Mouse (Mus musculus) ES-E14 (cell line): Measurements from ENCODE around the gene Tmem63c. TPM values are rescaled to one million over a fixed set of nuclear protein-coding genes. Genes with fewer than 3 reads are reported as not detected.

Experiments
- DNase-seq: peaks from one replicate; pipeline ENCODE4 v3.0.0-alpha.2; 2013; ENCODE audit warnings: low read depth, low spot score
- H3K27ac ChIP-seq: 2 replicates; pipeline ENCODE4 v1.5.1; 2012; ENCODE audit warnings: low read depth, mild to moderate bottlenecking, low read length, moderate library complexity, mixed read lengths; ENCODE audit not compliant: poor library complexity, insufficient read depth, severe bottlenecking
- H3K36me3 ChIP-seq: 2 replicates; pipeline ENCODE4 v1.6.1; 2012; ENCODE audit warnings: mild to moderate bottlenecking, low read length, moderate library complexity, mixed read lengths; ENCODE audit not compliant: control insufficient read depth, poor library complexity, insufficient read depth, severe bottlenecking
- H3K4me1 ChIP-seq, 2 experiments: fragments of 150-350 bp in 1 of 2; sonication (generic) in 1 of 2; 2 replicates each; pipeline ENCODE4 v1.6.1; 2012; ENCODE audit warnings: low read length in 2 of 2, mild to moderate bottlenecking in 1 of 2, mixed read lengths in 1 of 2; ENCODE audit not compliant: control insufficient read depth in 2 of 2, insufficient read depth in 2 of 2, poor library complexity in 1 of 2
- H3K4me3 ChIP-seq, 2 experiments: fragments of 150-350 bp in 1 of 2; sonication (generic) in 1 of 2; 2 replicates each; pipeline ENCODE4 v1.5.1; 2012; ENCODE audit warnings: low read length in 2 of 2, low read depth in 1 of 2, mild to moderate bottlenecking in 1 of 2, mixed read lengths in 1 of 2; ENCODE audit not compliant: insufficient read depth in 1 of 2, poor library complexity in 1 of 2, severe bottlenecking in 1 of 2
- H3K9ac ChIP-seq: 2 replicates; pipeline ENCODE4 v1.6.1; 2012; ENCODE audit warnings: low read depth, mild to moderate bottlenecking, low read length, mixed read lengths; ENCODE audit not compliant: poor library complexity, insufficient read depth, severe bottlenecking
- H3K9me3 ChIP-seq: fragments of 150-350 bp; sonication (generic); 2 replicates; pipeline ENCODE4 v1.6.1; 2012; ENCODE audit warnings: low read depth, mild to moderate bottlenecking, low read length; ENCODE audit not compliant: control insufficient read depth, insufficient read depth
- CHD2 ChIP-seq: IDR thresholded peaks from 2 replicates; pipeline ENCODE4 v1.6.1; 2014; ENCODE audit warnings: mild to moderate bottlenecking, low read depth, low read length, inconsistent platforms
- HCFC1 ChIP-seq: IDR thresholded peaks from 2 replicates; pipeline ENCODE4 v1.6.1; 2012; ENCODE audit warnings: low read length, inconsistent platforms, borderline replicate concordance; ENCODE audit not compliant: insufficient read depth
- MAFK ChIP-seq: IDR thresholded peaks from 2 replicates; pipeline ENCODE4 v1.6.1; 2014; ENCODE audit warnings: mild to moderate bottlenecking, low read depth, low read length, inconsistent platforms; ENCODE audit not compliant: insufficient read depth
- ZC3H11A ChIP-seq: IDR thresholded peaks from 2 replicates; pipeline ENCODE4 v1.6.1; 2012; ENCODE audit warnings: low read depth, mild to moderate bottlenecking, inconsistent platforms, low read length, borderline replicate concordance
- ZNF384 ChIP-seq: IDR thresholded peaks from 2 replicates; pipeline ENCODE4 v1.6.1; 2012; ENCODE audit warnings: low read depth, low read length, inconsistent platforms
- in situ Hi-C, 2 experiments: fragments of 600-800 bp; cut with MboI; formaldehyde crosslinking; loops; one replicate each; pipeline ENCODE4 v1.15.1; 2025; ENCODE audit warnings: low sequenced_read_pairs in 2 of 2, inconsistent platforms in 1 of 2; ENCODE audit not compliant: unreplicated experiment in 2 of 2
- total RNA-seq: library from RNA; depleted of rRNA; stranded (reverse); fragments of 300-350 nt; gene quantifications from 2 replicates; pipeline ENCODE4 v1.2.3, GENCODE M21; 2012

Gene Tmem63c
- total RNA-seq, 1 experiment: 1.9 TPM

- in situ Hi-C loops: no loop called here
- H3K9ac ChIP-seq: no peak overlapping the region
- H3K4me1 ChIP-seq: peaks cover 0 to 2% of the 10 kb centered on the region in 2 experiments; a peak in 1 of 4 replicates
- peaks cover 2% of the 10 kb centered on the region; the same call in 1 of the 2 replicates for H3K36me3 ChIP-seq
- H3K4me3 ChIP-seq: no peak overlapping the region
- no peak for DNase-seq
- no peaks in the 10 kb centered on the region for H3K9me3 ChIP-seq
- H3K27ac ChIP-seq: no peak overlapping the region
- TF ChIP-seq CHD2 (no peak), MAFK (no peak), HCFC1 (no peak), ZNF384 (no peak), ZC3H11A (no peak)
Observed at GRCm38 (mm10) chr12:87104796-87105195, 83.7 kb downstream of the Tmem63c start.

- no peak overlapping the region for H3K9ac ChIP-seq
- H3K4me1 ChIP-seq: no peaks in the 10 kb centered on the region
- DNase-seq: no peak
- in situ Hi-C loops: no loop called here
- peaks cover 2% of the 10 kb centered on the region; the same call in 1 of the 2 replicates for H3K36me3 ChIP-seq
- no peak overlapping the region for H3K27ac ChIP-seq
- no peak overlapping the region for H3K4me3 ChIP-seq
- H3K9me3 ChIP-seq: no peaks in the 10 kb centered on the region
- TF ChIP-seq ZNF384: no peak
- no peak for TF ChIP-seq HCFC1
- no peak for TF ChIP-seq MAFK
- no peak for TF ChIP-seq ZC3H11A
- no peak for TF ChIP-seq CHD2
Observed at GRCm38 (mm10) chr12:87107357-87107977, 86.3 kb downstream of the Tmem63c start.

- DNase-seq: no peak
- Histone ChIP-seq H3K9me3 (no peaks in the 10 kb centered on the region), H3K4me3 (no peak overlapping the region), H3K4me1 (no peaks in the 10 kb centered on the region), H3K9ac (no peak overlapping the region), H3K36me3 (peaks cover 6% of the 10 kb centered on the region), H3K27ac (no peak overlapping the region)
- no peak for TF ChIP-seq ZC3H11A
- no peak for TF ChIP-seq CHD2
- no peak for TF ChIP-seq ZNF384
- TF ChIP-seq MAFK: no peak
- no peak for TF ChIP-seq HCFC1
- in situ Hi-C loops: no loop called here
Observed at GRCm38 (mm10) chr12:87121918-87122589, 100.9 kb downstream of the Tmem63c start.

GRCm38 (mm10) chr12:87127256-87127655 lies 106.1 kb downstream of the Tmem63c start:
- DNase-seq: no peak
- H3K9ac ChIP-seq: no peak overlapping the region
- in situ Hi-C loops: no loop called here

More at GRCm38 (mm10) chr12:87127256-87127655, 106.1 kb downstream of the Tmem63c start:
- no peaks in the 10 kb centered on the region for H3K4me1 ChIP-seq
- peaks cover 4% of the 10 kb centered on the region for H3K36me3 ChIP-seq
- no peak for TF ChIP-seq ZC3H11A
- TF ChIP-seq MAFK: no peak
- no peak for TF ChIP-seq ZNF384
- no peak for TF ChIP-seq CHD2
- no peak for TF ChIP-seq HCFC1
- H3K9me3 ChIP-seq: no peaks in the 10 kb centered on the region
- H3K4me3 ChIP-seq: no peak overlapping the region
- no peak overlapping the region for H3K27ac ChIP-seq
